29 mouse cellular contexts compared by ENCODE assay signal in genomic region chr19:39745357-39745756, GRCm38 (mm10). TPM values are rescaled to one million over a fixed set of nuclear protein-coding genes. Genes with fewer than 3 reads are reported as not detected.
DNase-seq lines count a peak whose midpoint lies in the region; ATAC-seq and TF ChIP-seq lines count a peak whose summit lies in the region.
"Had no signal": no experiment of that assay in that cellular context is flagged by ENCODE, and none has a peak within 500 bp of the region (broad histone marks: within the 10 kb centered on the region; RNA-seq: fewer than 3 reads in every experiment).

No protein-coding gene starts in this region.

- H3K27me3 ChIP-seq in CH12.LX (replicated peaks), result no peaks in the 10 kb centered on the region
- H3K27me3 ChIP-seq in intestine, embryonic 16.5 days (replicated peaks; ENCODE audit: control insufficient read depth, insufficient read depth, low read length), result no peaks in the 10 kb centered on the region
- no peaks in the 10 kb centered on the region for H3K27me3 ChIP-seq in small intestine, adult 2 months (ENCODE audit: control insufficient read depth, insufficient read depth, low read length)
- no peaks in the 10 kb centered on the region for H3K27me3 ChIP-seq in forebrain, postnatal 0 days (ENCODE audit: insufficient read depth, low read length)
- H3K27me3 ChIP-seq: embryonic facial prominence, embryonic 13.5 days; embryonic facial prominence, embryonic 15.5 days; forebrain, embryonic 12.5 days had no signal

- no peak overlapping the region for H3K27ac ChIP-seq in CH12.LX (ENCODE audit: insufficient read depth, low read depth)
- H3K27ac ChIP-seq in intestine, embryonic 16.5 days (ENCODE audit: low read length), result peak overlapping the region; percentile 84
- peak overlapping the region; percentile 42 for H3K27ac ChIP-seq in small intestine, adult 2 months (ENCODE audit: insufficient read depth, low read depth, low read length)
- no peak overlapping the region for H3K27ac ChIP-seq in forebrain, postnatal 0 days (ENCODE audit: low read depth, low read length)
- H3K27ac ChIP-seq: embryonic facial prominence, embryonic 13.5 days; embryonic facial prominence, embryonic 15.5 days; forebrain, embryonic 10.5 days; forebrain, embryonic 12.5 days had no signal

- peak; percentile 3 for DNase-seq in CH12.LX (ENCODE audit: extremely low read depth)
- DNase-seq in lung, adult 2 months, result no peak
- no peak for DNase-seq in forebrain, postnatal 0 days
- DNase-seq: adrenal gland, adult 2 months; adrenal gland, postnatal 10 days; adrenal gland, postnatal 25 days; B cell, adult 2 months; cerebellum, adult 11 months; cerebellum, adult 18-20 months; cerebellum, adult 8-10 months; cerebellum, adult 9-11 months; cerebellum, postnatal 14 days; cerebellum, postnatal 36 days; embryo, embryonic 11 days had no signal

- no peaks in the 10 kb centered on the region for H3K9me3 ChIP-seq in CH12.LX (replicated peaks; ENCODE audit: low read length)
- no peaks in the 10 kb centered on the region for H3K9me3 ChIP-seq in intestine, embryonic 16.5 days (ENCODE audit: control insufficient read depth, low read length)
- H3K9me3 ChIP-seq in forebrain, postnatal 0 days (ENCODE audit: low read length), result no peaks in the 10 kb centered on the region
- H3K9me3 ChIP-seq: embryonic facial prominence, embryonic 13.5 days; embryonic facial prominence, embryonic 15.5 days; forebrain, embryonic 10.5 days; forebrain, embryonic 12.5 days had no signal

- peak; percentile 86 for ATAC-seq in intestine, embryonic 16.5 days
- ATAC-seq in forebrain, postnatal 0 days, result no peak
- ATAC-seq: CD4-positive, CD25-positive, alpha-beta regulatory T cell, adult 4 months; forebrain, embryonic 14.5 days; forebrain, embryonic 16.5 days had no signal

- dilution Hi-C loops in CH12.LX (cut with MboI; ENCODE audit: extremely low pct_ligation_motif_present, extremely low pct_unique_long_range_greater_than_20kb, low sequenced_read_pairs), result no loop called here

- TF ChIP-seq EP300 in CH12.LX (IDR thresholded peaks at IDR 0.05; ENCODE audit: low read length), result no peak

- no peak overlapping the region for H3K4me3 ChIP-seq in CH12.LX (replicated peaks in 1 of 3; ENCODE audit: low read depth in 2 of 3, low read length in 2 of 3, poor library complexity in 1 of 3)
- H3K4me3 ChIP-seq in intestine, embryonic 16.5 days (ENCODE audit: low read length), result no peak overlapping the region
- no peak overlapping the region for H3K4me3 ChIP-seq in small intestine, adult 2 months (ENCODE audit: low read depth, low read length)
- no peak overlapping the region for H3K4me3 ChIP-seq in lung, adult 2 months (replicated peaks; ENCODE audit: extremely low read depth, low read depth, low read length)
- H3K4me3 ChIP-seq in forebrain, postnatal 0 days (ENCODE audit: low read depth, low read length), result no peak overlapping the region
- H3K4me3 ChIP-seq: embryonic facial prominence, embryonic 13.5 days; embryonic facial prominence, embryonic 15.5 days; erythroblast, embryonic 14.5 days; forebrain, embryonic 10.5 days; forebrain, embryonic 12.5 days had no signal

- H3K4me2 ChIP-seq in CH12.LX (ENCODE audit: insufficient read depth, low read depth, poor library complexity, severe bottlenecking), result no peak overlapping the region
- H3K4me2 ChIP-seq in intestine, embryonic 16.5 days (ENCODE audit: low read depth, low read length), result no peak overlapping the region
- H3K4me2 ChIP-seq in forebrain, postnatal 0 days (ENCODE audit: low read depth), result no peak overlapping the region
- H3K4me2 ChIP-seq: embryonic facial prominence, embryonic 13.5 days; embryonic facial prominence, embryonic 15.5 days; forebrain, embryonic 12.5 days had no signal

- no peaks in the 10 kb centered on the region for H3K36me3 ChIP-seq in CH12.LX (replicated peaks in 1 of 2; ENCODE audit: control insufficient read depth in 1 of 2, insufficient read depth in 1 of 2, low read length in 1 of 2)
- no peaks in the 10 kb centered on the region for H3K36me3 ChIP-seq in intestine, embryonic 16.5 days (ENCODE audit: control insufficient read depth, insufficient read depth, low read length)
- no peaks in the 10 kb centered on the region for H3K36me3 ChIP-seq in small intestine, adult 2 months (ENCODE audit: control insufficient read depth, insufficient read depth, low read length)
- H3K36me3 ChIP-seq in forebrain, postnatal 0 days (ENCODE audit: insufficient read depth), result no peaks in the 10 kb centered on the region
- H3K36me3 ChIP-seq: embryonic facial prominence, embryonic 13.5 days; embryonic facial prominence, embryonic 15.5 days; forebrain, embryonic 10.5 days; forebrain, embryonic 12.5 days had no signal

- no peak for TF ChIP-seq CTCF in CH12.LX (conservative IDR thresholded peaks at IDR 0.05 in 1 of 2, IDR thresholded peaks at IDR 0.05 in 1 of 2; ENCODE audit: low read depth in 2 of 2, low read length in 2 of 2)
- TF ChIP-seq CTCF in small intestine, adult 2 months (IDR thresholded peaks at IDR 0.05; ENCODE audit: extremely low read depth, insufficient read length, insufficient replicate concordance, low read depth, low read length), result no peak
- no peak for TF ChIP-seq CTCF in lung, adult 2 months (IDR thresholded peaks at IDR 0.05; ENCODE audit: insufficient read depth, low read length)
- no peak for TF ChIP-seq CTCF in forebrain, postnatal 0 days (IDR thresholded peaks at IDR 0.05; ENCODE audit: low read depth)

- no peak for TF ChIP-seq RAD21 in CH12.LX (IDR thresholded peaks at IDR 0.05; ENCODE audit: low read depth, low read length)

- in situ Hi-C loops in CH12.LX (cut with MboI; ENCODE audit: low pct_ligation_motif_present, low pct_unique_long_range_greater_than_20kb, low sequenced_read_pairs), result no loop called here

- TF ChIP-seq POLR2A in CH12.LX (IDR thresholded peaks at IDR 0.05; ENCODE audit: low read depth, low read length), result no peak
- TF ChIP-seq POLR2A in small intestine, adult 2 months (IDR thresholded peaks at IDR 0.05; ENCODE audit: low read depth, low read length), result no peak
- no peak for TF ChIP-seq POLR2A in lung, adult 2 months (IDR thresholded peaks at IDR 0.05; ENCODE audit: borderline replicate concordance, extremely low read depth, low read depth, low read length)

- peaks cover 0 to 3% of the 10 kb centered on the region in 2 experiments; a peak in 1 of 4 replicates for H3K4me1 ChIP-seq in CH12.LX (ENCODE audit: control insufficient read depth in 1 of 2, insufficient read depth in 2 of 2)
- no peaks in the 10 kb centered on the region for H3K4me1 ChIP-seq in intestine, embryonic 16.5 days (ENCODE audit: control insufficient read depth, insufficient read depth, low read length)
- peaks cover 3% of the 10 kb centered on the region; the same call in 1 of the 2 replicates for H3K4me1 ChIP-seq in small intestine, adult 2 months (ENCODE audit: control insufficient read depth, insufficient read depth, insufficient read length, low read length)
- H3K4me1 ChIP-seq in lung, adult 2 months (ENCODE audit: control insufficient read depth, insufficient read depth, low read length), result no peaks in the 10 kb centered on the region
- H3K4me1 ChIP-seq in forebrain, postnatal 0 days (ENCODE audit: insufficient read depth), result no peaks in the 10 kb centered on the region
- H3K4me1 ChIP-seq: embryonic facial prominence, embryonic 13.5 days; embryonic facial prominence, embryonic 15.5 days; forebrain, embryonic 10.5 days; forebrain, embryonic 12.5 days had no signal

- 24% methylated on average over 1 of the region's 1 CpGs for WGBS in intestine, embryonic 16.5 days
- WGBS in small intestine, adult 2 months, result 16% methylated on average over 1 of the region's 1 CpGs
- WGBS in lung, adult 2 months, result 42% methylated on average over 1 of the region's 1 CpGs
- WGBS in forebrain, postnatal 0 days, result 57% methylated on average over 1 of the region's 1 CpGs

- no peak overlapping the region for H3K9ac ChIP-seq in CH12.LX (ENCODE audit: insufficient read depth, low read depth)
- H3K9ac ChIP-seq in intestine, embryonic 16.5 days (ENCODE audit: low read depth, low read length), result no peak overlapping the region
- H3K9ac ChIP-seq in forebrain, postnatal 0 days, result no peak overlapping the region
- H3K9ac ChIP-seq: embryonic facial prominence, embryonic 13.5 days; embryonic facial prominence, embryonic 15.5 days; forebrain, embryonic 12.5 days had no signal

- H3K79me2 ChIP-seq in CH12.LX (replicated peaks; ENCODE audit: control insufficient read depth, extremely low read depth, insufficient read depth, poor library complexity, severe bottlenecking), result no peaks in the 10 kb centered on the region

TF ChIP-seq in CH12.LX, 34 proteins besides CTCF, POLR2A, EP300 and RAD21:
- TF ChIP-seq KAT2A (IDR thresholded peaks at IDR 0.05; ENCODE audit: insufficient replicate concordance, low read length) (no peak), ZMIZ1 (IDR thresholded peaks at IDR 0.05; ENCODE audit: low read depth, low read length) (no peak), HCFC1 (IDR thresholded peaks at IDR 0.05; ENCODE audit: low read depth, low read length) (no peak), CHD1 (IDR thresholded peaks at IDR 0.05; ENCODE audit: low read depth, low read length) (no peak), JUND (conservative IDR thresholded peaks at IDR 0.05; ENCODE audit: low read depth, low read length) (no peak), TBP (conservative IDR thresholded peaks at IDR 0.05; ENCODE audit: low read depth, low read length) (no peak), ZNF384 (IDR thresholded peaks at IDR 0.05; ENCODE audit: low read depth, low read length) (no peak), BHLHE40 (IDR thresholded peaks at IDR 0.05; ENCODE audit: low read depth, low read length) (no peak), ZKSCAN1 (IDR thresholded peaks at IDR 0.05; ENCODE audit: borderline replicate concordance, low read depth, low read length) (no peak), CHD2 (IDR thresholded peaks at IDR 0.05; ENCODE audit: low read length) (no peak), ELF1 (IDR thresholded peaks at IDR 0.05; ENCODE audit: low read depth, low read length) (no peak), MAX (IDR thresholded peaks at IDR 0.05; ENCODE audit: low read length) (no peak)

RNA-seq across cellular contexts. Expression of gene Cyp2c68, which starts 4.5 kb away (rescaled TPM):
- total RNA-seq in CH12.LX (2012; rRNA removed), result not detected in 2 replicates
- 0.14 and 0.16 TPM in 2 replicates for total RNA-seq in CH12.LX (2014; rRNA removed)
- 0.23 TPM in 1 of 2 replicates, not detected in the other for polyA plus RNA-seq in CH12.LX (2012; ENCODE audit: insufficient read length, low read depth)
- polyA plus RNA-seq in intestine, embryonic 16.5 days (2015; fragmentation: Nextera tagmentation; extraction: Ambion mirVana), result 101 and 111 TPM in 2 replicates
- polyA plus RNA-seq in small intestine, adult 2 months (2012; rRNA removed), result 22.4 and 24.5 TPM in 2 replicates
- 0.12 TPM in 1 of 2 replicates, not detected in the other for polyA plus RNA-seq in lung, adult 2 months (2012; rRNA removed)
- 0.24 TPM in 1 of 2 replicates, not detected in the other for total RNA-seq in forebrain, postnatal 0 days (2014; rRNA removed)
- polyA plus RNA-seq in forebrain, postnatal 0 days (2015; fragmentation: Nextera tagmentation; extraction: Ambion mirVana), result not detected in 2 replicates
- total RNA-seq: adrenal gland, postnatal 25 days; common myeloid progenitor, adult 5-6 weeks; ES-E14; MEL had no signal
- polyA plus RNA-seq: brain, embryonic 14.5 days; CD4-positive, CD25-positive, alpha-beta regulatory T cell, adult 4 months; embryonic facial prominence, embryonic 11.5 days; embryonic facial prominence, embryonic 13.5 days; embryonic facial prominence, embryonic 15.5 days; erythroblast, embryonic 14.5 days; forebrain, embryonic 10.5 days; forebrain, embryonic 12.5 days; forebrain, embryonic 14.5 days; forebrain, embryonic 16.5 days had no signal

Comparison
In these comparisons a context has a peak if more than half of its experiments do, and no peak if none do; other contexts are left out.
1. H3K27ac ChIP-seq: peak in intestine, embryonic 16.5 days (single experiment) and small intestine, adult 2 months (single experiment); none in CH12.LX (single experiment) and forebrain, postnatal 0 days (single experiment).
2. RNA of gene Cyp2c68, which starts 4.5 kb away (polyA plus RNA-seq): 101 to 111 TPM in intestine, embryonic 16.5 days and 22.4 to 24.5 TPM in small intestine, adult 2 months; 0.23 TPM in CH12.LX, not detected in forebrain, postnatal 0 days and 0.12 TPM in lung, adult 2 months; every median in the first group is over 10 times any median in the second.